Mouse (Mus musculus): ENCODE data around the gene Mettl14. TPM values are rescaled to one million over a fixed set of nuclear protein-coding genes. Genes with fewer than 3 reads are reported as not detected.
A peak's percentile ranks its signal among the peaks of the same experiment; 100 is the strongest.
"Not testable (repeated sequence)": the region's sequence is repeated elsewhere in the genome, so short reads cannot be mapped to it uniquely, and the experiment has no call there.

Mettl14 gene
- 10 to 100 TPM; 20.0 to 23.3 (median 22.1) TPM for total RNA-seq (2022)

- peak; percentile 96 for DNase-seq
Measured at GRCm38 (mm10) chr3:123385486-123386156, at the start of gene Mettl14. Gene Mettl14, minus strand, starts transcription at chr3:123386108.

GRCm38 (mm10) chr3:123433362-123433761 lies 47.5 kb upstream of the Mettl14 start:
- DNase-seq = no peak

GRCm38 (mm10) chr3:123431951-123432674 lies 46.2 kb upstream of the Mettl14 start:
- no peak for DNase-seq

GRCm38 (mm10) chr3:123429597-123430458 lies 43.9 kb upstream of the Mettl14 start:
- DNase-seq = no peak

- no peak for DNase-seq
Measured at GRCm38 (mm10) chr3:123428005-123428404, 42.1 kb upstream of the Mettl14 start.

- DNase-seq = no peak
Measured at GRCm38 (mm10) chr3:123425647-123426046, 39.7 kb upstream of the Mettl14 start.

- no peak for DNase-seq
Measured at GRCm38 (mm10) chr3:123413173-123413572, 27.3 kb upstream of the Mettl14 start.

GRCm38 (mm10) chr3:123411821-123412578 lies 26.1 kb upstream of the Mettl14 start:
- no peak for DNase-seq

- DNase-seq = no peak
Measured at GRCm38 (mm10) chr3:123404945-123405344, 19.0 kb upstream of the Mettl14 start.

- DNase-seq = no peak
Measured at GRCm38 (mm10) chr3:123397562-123398481, 11.9 kb upstream of the Mettl14 start.

GRCm38 (mm10) chr3:123395611-123396010 lies 9.7 kb upstream of the Mettl14 start:
- DNase-seq = no peak

- no peak for DNase-seq
Measured at GRCm38 (mm10) chr3:123391180-123391579, 5.3 kb upstream of the Mettl14 start.

- DNase-seq = not testable (repeated sequence)
Measured at GRCm38 (mm10) chr3:123386157-123386780, 361 bp upstream of the Mettl14 start.

GRCm38 (mm10) chr3:123385118-123385485 lies 806 bp downstream of the Mettl14 start:
- DNase-seq = no peak

GRCm38 (mm10) chr3:123384435-123384834 lies 1.5 kb downstream of the Mettl14 start:
- DNase-seq = no peak

GRCm38 (mm10) chr3:123376562-123376961 lies 9.3 kb downstream of the Mettl14 start:
- no peak for DNase-seq

- DNase-seq = peak; percentile 61
Measured at GRCm38 (mm10) chr3:123371766-123372535, 14.0 kb downstream of the Mettl14 start.

GRCm38 (mm10) chr3:123370927-123371326 lies 15.0 kb downstream of the Mettl14 start:
- DNase-seq = no peak

- no peak for DNase-seq
Measured at GRCm38 (mm10) chr3:123369161-123369560, 16.7 kb downstream of the Mettl14 start.

GRCm38 (mm10) chr3:123366820-123367219 lies 19.1 kb downstream of the Mettl14 start:
- not testable (repeated sequence) for DNase-seq

Measured in adrenal gland, adult 8-10 months (tissue).